Mouse (Mus musculus): Measurements from ENCODE around the gene Satb2.
A peak's percentile ranks its signal among the peaks of the same experiment; 100 is the strongest.
"Not testable (repeated sequence)": the region's sequence is repeated elsewhere in the genome, so short reads cannot be mapped to it uniquely, and the experiment has no call there.

The Satb2 gene

DNA sequence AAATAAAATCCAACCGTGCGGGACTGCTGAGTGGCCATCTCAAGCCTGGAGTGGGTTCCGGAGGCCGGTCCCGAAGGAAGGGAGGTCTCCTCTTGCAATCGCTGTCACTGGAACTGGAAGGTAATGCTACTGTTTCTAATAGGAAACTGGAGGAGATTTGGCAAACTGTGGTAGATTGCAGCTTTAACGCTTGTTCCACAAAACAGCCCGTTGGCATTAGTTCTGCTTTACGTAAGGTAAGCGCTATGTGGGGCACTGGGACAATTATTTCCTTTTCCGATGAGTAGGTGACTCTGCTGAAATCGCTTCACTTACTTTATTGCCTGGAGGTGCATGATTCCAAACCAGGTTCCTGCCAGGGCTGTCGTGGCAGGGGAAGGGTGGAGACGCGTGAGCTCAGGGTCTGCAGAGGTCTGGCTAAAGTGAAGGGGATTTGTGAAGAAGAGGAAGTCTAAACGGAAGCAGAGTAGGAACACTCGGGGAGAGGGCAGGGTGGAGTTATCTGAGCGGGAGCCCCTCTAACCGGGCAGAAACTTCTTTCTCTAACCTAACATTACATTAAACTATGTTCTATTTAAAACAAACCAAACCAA, 183.3 kb downstream of the Satb2 start:
- no peaks in the 10 kb centered on the region for H3K27me3 ChIP-seq (ENCODE audit: control insufficient read depth, insufficient read depth, low read length, poor library complexity, severe bottlenecking)
- no peaks in the 10 kb centered on the region for H3K36me3 ChIP-seq (ENCODE audit: control insufficient read depth, insufficient read depth, low read length, poor library complexity, severe bottlenecking)
- DNase-seq (ENCODE audit: low read depth, low spot score) = peak; percentile 6

DNA sequence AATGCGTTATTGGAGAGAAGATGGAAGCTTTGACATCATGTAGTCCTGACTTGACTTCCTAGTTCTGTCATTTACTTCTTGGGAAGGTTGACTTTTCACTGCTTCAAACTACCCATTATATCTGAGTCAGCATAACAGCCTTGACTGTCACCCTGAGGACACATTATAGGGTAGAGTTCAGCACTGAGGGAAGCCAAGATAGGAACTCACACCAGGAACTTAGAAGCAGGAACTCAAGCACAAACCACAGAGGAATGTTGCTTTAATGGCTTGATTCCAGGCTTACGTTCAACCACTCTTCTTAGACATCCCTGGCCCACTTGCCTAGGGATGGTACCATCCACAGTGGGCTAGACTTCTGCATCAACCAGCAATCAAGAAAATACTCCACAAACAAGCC, 188.8 kb downstream of the Satb2 start:
- no peak for DNase-seq (ENCODE audit: low read depth, low spot score)
- Histone ChIP-seq H3K27me3 (ENCODE audit: control insufficient read depth, insufficient read depth, low read length, poor library complexity, severe bottlenecking) (no peaks in the 10 kb centered on the region), H3K36me3 (ENCODE audit: control insufficient read depth, insufficient read depth, low read length, poor library complexity, severe bottlenecking) (no peaks in the 10 kb centered on the region)

DNA sequence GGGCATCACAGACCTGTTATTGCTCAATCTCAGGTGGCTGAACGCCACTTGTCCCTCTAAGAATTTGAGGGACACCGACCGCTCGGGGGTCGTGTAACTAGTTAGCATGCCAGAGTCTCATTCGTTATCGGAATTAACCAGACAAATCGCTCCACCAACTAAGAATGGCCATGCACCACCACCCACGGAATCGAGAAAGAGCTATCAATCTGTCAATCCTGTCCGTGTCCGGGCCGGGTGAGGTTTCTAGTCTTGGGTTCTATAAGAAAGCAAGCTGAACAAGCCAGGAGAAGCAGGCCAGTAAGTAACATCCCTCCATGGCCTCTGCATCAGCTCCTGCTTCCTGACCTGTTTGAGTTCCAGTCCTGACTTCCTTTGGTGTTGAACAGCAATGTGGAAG, 196.3 kb downstream of the Satb2 start:
- H3K27me3 ChIP-seq (ENCODE audit: control insufficient read depth, insufficient read depth, low read length, poor library complexity, severe bottlenecking); H3K36me3 ChIP-seq (ENCODE audit: control insufficient read depth, insufficient read depth, low read length, poor library complexity, severe bottlenecking): not testable (repeated sequence)
- peak; percentile 3 for DNase-seq (ENCODE audit: low read depth, low spot score)

DNA sequence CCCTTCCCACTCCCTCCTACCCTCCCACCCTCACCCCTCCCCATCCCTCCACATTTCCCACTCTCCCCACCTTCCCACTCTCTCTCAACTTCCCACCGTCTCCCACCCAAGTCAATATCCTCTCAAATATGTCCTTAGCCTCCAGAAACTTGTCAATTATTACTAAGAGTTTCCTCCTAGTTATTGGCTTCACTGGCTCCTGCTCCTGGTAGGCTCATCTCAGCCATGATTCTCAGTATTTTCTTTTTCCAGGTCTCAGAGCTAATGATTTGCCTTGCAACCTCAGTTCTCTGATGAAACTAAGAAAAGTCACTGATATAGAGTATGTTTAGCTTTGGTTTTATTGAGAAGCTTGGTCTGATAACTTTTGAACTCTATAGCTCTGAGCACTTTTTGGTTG, 214.2 kb downstream of the Satb2 start:
- H3K27me3 ChIP-seq (ENCODE audit: control insufficient read depth, insufficient read depth, low read length, poor library complexity, severe bottlenecking) = no peaks in the 10 kb centered on the region
- no peaks in the 10 kb centered on the region for H3K36me3 ChIP-seq (ENCODE audit: control insufficient read depth, insufficient read depth, low read length, poor library complexity, severe bottlenecking)

DNA sequence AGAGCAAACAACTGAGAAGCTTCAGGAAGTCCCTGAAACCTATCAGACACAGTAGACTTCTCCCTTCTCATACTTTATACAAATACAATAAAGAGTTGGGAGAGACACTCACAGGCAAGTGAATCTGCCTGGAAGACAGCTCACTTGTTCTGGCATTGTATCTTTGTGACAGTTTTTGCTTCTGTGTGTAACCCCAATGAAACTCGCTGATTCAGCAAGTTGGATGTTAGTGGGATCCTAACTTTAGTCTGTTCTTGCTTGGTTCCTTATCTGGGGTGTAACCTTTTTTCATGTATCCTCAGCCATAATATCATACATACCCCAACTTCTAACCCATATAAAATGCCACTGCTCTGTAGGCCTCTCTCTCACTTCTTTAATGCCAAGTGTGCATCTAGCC, 216.9 kb downstream of the Satb2 start:
- DNase-seq (ENCODE audit: low read depth, low spot score) = no peak
- H3K27me3 ChIP-seq (ENCODE audit: control insufficient read depth, insufficient read depth, low read length, poor library complexity, severe bottlenecking) = no peaks in the 10 kb centered on the region
- H3K36me3 ChIP-seq (ENCODE audit: control insufficient read depth, insufficient read depth, low read length, poor library complexity, severe bottlenecking) = no peaks in the 10 kb centered on the region

More for the DNA sequence above, 214.2 kb downstream of the Satb2 start:
- DNase-seq (ENCODE audit: low read depth, low spot score) = no peak

GRCm38 (mm10) chr1:56753283-56753682, 225.2 kb downstream of the Satb2 start:
- no peaks in the 10 kb centered on the region for H3K27me3 ChIP-seq (ENCODE audit: control insufficient read depth, insufficient read depth, low read length, poor library complexity, severe bottlenecking)
- no peaks in the 10 kb centered on the region for H3K36me3 ChIP-seq (ENCODE audit: control insufficient read depth, insufficient read depth, low read length, poor library complexity, severe bottlenecking)
- peak; percentile 11 for DNase-seq (ENCODE audit: low read depth, low spot score)

DNA sequence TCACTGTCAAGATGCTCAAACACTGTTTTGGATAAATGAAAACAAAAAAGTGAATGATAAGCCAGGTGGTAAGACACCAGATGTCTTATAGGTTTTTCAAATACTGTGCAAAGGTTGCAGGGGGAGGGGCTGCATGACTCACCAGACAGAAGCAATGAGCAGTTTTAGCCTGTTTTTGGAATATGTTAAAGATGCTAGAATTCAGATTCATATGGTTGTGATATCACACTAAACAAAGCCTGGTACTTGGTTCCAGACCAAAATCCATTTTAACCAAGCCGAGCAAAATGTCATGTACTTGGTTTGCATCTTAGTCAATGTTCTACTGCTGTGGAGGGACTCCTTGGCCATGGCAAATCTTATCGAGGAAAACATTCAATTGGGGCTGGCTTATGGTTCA, 227.8 kb downstream of the Satb2 start:
- H3K36me3 ChIP-seq (ENCODE audit: control insufficient read depth, insufficient read depth, low read length, poor library complexity, severe bottlenecking) = no peaks in the 10 kb centered on the region
- H3K27me3 ChIP-seq (ENCODE audit: control insufficient read depth, insufficient read depth, low read length, poor library complexity, severe bottlenecking) = no peaks in the 10 kb centered on the region
- DNase-seq (ENCODE audit: low read depth, low spot score) = no peak

- DNase-seq (ENCODE audit: low read depth, low spot score) = no peak
- no peaks in the 10 kb centered on the region for H3K36me3 ChIP-seq (ENCODE audit: control insufficient read depth, insufficient read depth, low read length, poor library complexity, severe bottlenecking)
- H3K27me3 ChIP-seq (ENCODE audit: control insufficient read depth, insufficient read depth, low read length, poor library complexity, severe bottlenecking) = no peaks in the 10 kb centered on the region
These were observed 228.7 kb downstream of the Satb2 start for GRCm38 (mm10) chr1:56749629-56750311.

GRCm38 (mm10) chr1:56748876-56749493, 229.5 kb downstream of the Satb2 start:
- no peaks in the 10 kb centered on the region for H3K27me3 ChIP-seq (ENCODE audit: control insufficient read depth, insufficient read depth, low read length, poor library complexity, severe bottlenecking)
- no peak for DNase-seq (ENCODE audit: low read depth, low spot score)
- no peaks in the 10 kb centered on the region for H3K36me3 ChIP-seq (ENCODE audit: control insufficient read depth, insufficient read depth, low read length, poor library complexity, severe bottlenecking)
